Mouse (Mus musculus) cerebellum, adult 8-10 months (tissue): ENCODE measurements around the gene Cmss1.

Experiments used
- DNase-seq: peaks from one replicate; pipeline ENCODE4 v3.0.0; 2022

Cmss1 gene

GRCm38 (mm10) chr16:57509099-57509498 is 97.6 kb downstream of the Cmss1 start:
- no peak for DNase-seq

GRCm38 (mm10) chr16:57508351-57508750 is 98.3 kb downstream of the Cmss1 start:
- DNase-seq = no peak

- no peak for DNase-seq
Measured at GRCm38 (mm10) chr16:57506133-57506532, 100.5 kb downstream of the Cmss1 start.

GRCm38 (mm10) chr16:57504728-57505127 is 101.9 kb downstream of the Cmss1 start:
- no peak for DNase-seq

- DNase-seq = no peak
Measured at GRCm38 (mm10) chr16:57502761-57503160, 103.9 kb downstream of the Cmss1 start.

GRCm38 (mm10) chr16:57502230-57502629 is 104.4 kb downstream of the Cmss1 start:
- no peak for DNase-seq

GRCm38 (mm10) chr16:57500851-57501250 is 105.8 kb downstream of the Cmss1 start:
- no peak for DNase-seq

GRCm38 (mm10) chr16:57496437-57497173 is 110.1 kb downstream of the Cmss1 start:
- no peak for DNase-seq

GRCm38 (mm10) chr16:57495476-57496203 is 111.0 kb downstream of the Cmss1 start:
- no peak for DNase-seq

GRCm38 (mm10) chr16:57491853-57492252 is 114.8 kb downstream of the Cmss1 start:
- DNase-seq = no peak

GRCm38 (mm10) chr16:57490691-57491090 is 116.0 kb downstream of the Cmss1 start:
- no peak for DNase-seq

- DNase-seq = no peak
Measured at GRCm38 (mm10) chr16:57488661-57489060, 118.0 kb downstream of the Cmss1 start.

- DNase-seq = no peak
Measured at GRCm38 (mm10) chr16:57486266-57486665, 120.4 kb downstream of the Cmss1 start.

GRCm38 (mm10) chr16:57485265-57485664 is 121.4 kb downstream of the Cmss1 start:
- DNase-seq = no peak

- no peak for DNase-seq
Measured at GRCm38 (mm10) chr16:57484043-57484795, 122.4 kb downstream of the Cmss1 start.

- DNase-seq = no peak
Measured at GRCm38 (mm10) chr16:57483503-57483902, 123.2 kb downstream of the Cmss1 start.

- DNase-seq = no peak
Measured at GRCm38 (mm10) chr16:57482911-57483310, 123.8 kb downstream of the Cmss1 start.

- no peak for DNase-seq
Measured at GRCm38 (mm10) chr16:57482264-57482663, 124.4 kb downstream of the Cmss1 start.

- DNase-seq = no peak
Measured at GRCm38 (mm10) chr16:57479776-57480175, 126.9 kb downstream of the Cmss1 start.

- no peak for DNase-seq
Measured at GRCm38 (mm10) chr16:57478451-57478850, 128.2 kb downstream of the Cmss1 start.

GRCm38 (mm10) chr16:57473415-57474085 is 133.1 kb downstream of the Cmss1 start:
- no peak for DNase-seq

- DNase-seq = no peak
Measured at GRCm38 (mm10) chr16:57471071-57471470, 135.6 kb downstream of the Cmss1 start.

GRCm38 (mm10) chr16:57470286-57470830 is 136.3 kb downstream of the Cmss1 start:
- no peak for DNase-seq
